9 mouse cellular contexts compared by ENCODE assay signal in genomic region chr10:80806341-80807056, GRCm38 (mm10). TPM values are rescaled to one million over a fixed set of nuclear protein-coding genes. Genes with fewer than 3 reads are reported as not detected.
DNase-seq lines count a peak whose midpoint lies in the region; ATAC-seq and TF ChIP-seq lines count a peak whose summit lies in the region.
"Had no signal": no experiment of that assay in that cellular context is flagged by ENCODE, and none has a peak within 500 bp of the region (broad histone marks: within the 10 kb centered on the region; RNA-seq: fewer than 3 reads in every experiment).

No protein-coding gene starts in this region.

- peak overlapping the region; percentile 36 for H3K4me3 ChIP-seq in kidney, postnatal 0 days (replicated peaks; ENCODE audit: low read depth, low read length)
- peak overlapping the region; percentile 45 for H3K4me3 ChIP-seq in embryonic facial prominence, embryonic 14.5 days (ENCODE audit: low read depth, low read length)
- peak overlapping the region; percentile 54 for H3K4me3 ChIP-seq in hindbrain, embryonic 16.5 days (ENCODE audit: low read length)
- peak overlapping the region; percentile 51 for H3K4me3 ChIP-seq in midbrain, postnatal 0 days (ENCODE audit: low read depth, low read length)

- TF ChIP-seq CTCF in kidney, postnatal 0 days (IDR thresholded peaks at IDR 0.05; ENCODE audit: low read depth): no peak
- no peak for TF ChIP-seq CTCF in midbrain, postnatal 0 days (IDR thresholded peaks at IDR 0.05)

- H3K27me3 ChIP-seq in kidney, postnatal 0 days (ENCODE audit: insufficient read depth, low read length): no peaks in the 10 kb centered on the region
- H3K27me3 ChIP-seq in embryonic facial prominence, embryonic 14.5 days (replicated peaks; ENCODE audit: control insufficient read depth, insufficient read depth, low read length): peaks cover 21% of the 10 kb centered on the region
- peaks cover 19% of the 10 kb centered on the region for H3K27me3 ChIP-seq in hindbrain, embryonic 16.5 days (replicated peaks; ENCODE audit: control insufficient read depth, insufficient read depth, low read length)
- no peaks in the 10 kb centered on the region for H3K27me3 ChIP-seq in midbrain, postnatal 0 days (ENCODE audit: insufficient read depth, low read length)

- H3K9me3 ChIP-seq in kidney, postnatal 0 days (replicated peaks; ENCODE audit: low read length): no peaks in the 10 kb centered on the region
- H3K9me3 ChIP-seq in embryonic facial prominence, embryonic 14.5 days (ENCODE audit: control insufficient read depth, low read length): no peaks in the 10 kb centered on the region
- H3K9me3 ChIP-seq in hindbrain, embryonic 16.5 days (ENCODE audit: control insufficient read depth, low read length): no peaks in the 10 kb centered on the region
- no peaks in the 10 kb centered on the region for H3K9me3 ChIP-seq in midbrain, postnatal 0 days (ENCODE audit: low read length)

- no peak for ATAC-seq in kidney, postnatal 0 days (replicated peaks; ENCODE audit: low FRiP score, low read depth)
- ATAC-seq in embryonic facial prominence, embryonic 14.5 days (ENCODE audit: low read depth): no peak
- no peak for ATAC-seq in hindbrain, embryonic 16.5 days
- no peak; the same call in 1 of the 2 replicates for ATAC-seq in midbrain, postnatal 0 days (ENCODE audit: low FRiP score)

- peak overlapping the region; percentile 89 for H3K4me2 ChIP-seq in kidney, postnatal 0 days (ENCODE audit: low read length)
- H3K4me2 ChIP-seq in embryonic facial prominence, embryonic 14.5 days (ENCODE audit: low read depth, low read length): peak overlapping the region; percentile 97
- peak overlapping the region; percentile 98 for H3K4me2 ChIP-seq in hindbrain, embryonic 16.5 days (ENCODE audit: low read length)
- peak overlapping the region; percentile 94 for H3K4me2 ChIP-seq in midbrain, postnatal 0 days (ENCODE audit: low read depth, low read length, poor library complexity, severe bottlenecking)

- intact Hi-C loops in left cerebral cortex, postnatal 14 days (cut with DNase I): loop anchor here (5.0 kb wide), 1 partner anchor 71 kb away; no protein-coding TSS in a partner anchor

- H3K36me3 ChIP-seq in kidney, postnatal 0 days (ENCODE audit: insufficient read depth, low read length): peaks cover 30% of the 10 kb centered on the region
- H3K36me3 ChIP-seq in embryonic facial prominence, embryonic 14.5 days (ENCODE audit: control insufficient read depth, insufficient read depth, low read length): peaks cover 37% of the 10 kb centered on the region
- H3K36me3 ChIP-seq in hindbrain, embryonic 16.5 days (ENCODE audit: control insufficient read depth, insufficient read depth, low read length): peaks cover 35% of the 10 kb centered on the region
- H3K36me3 ChIP-seq in midbrain, postnatal 0 days (ENCODE audit: insufficient read depth, low read length): peaks cover 37% of the 10 kb centered on the region

- WGBS in kidney, postnatal 0 days: 44% methylated on average over 34 of the region's 34 CpGs
- 48% methylated on average over 31 of the region's 34 CpGs for WGBS in embryonic facial prominence, embryonic 14.5 days
- 36% methylated on average over 33 of the region's 34 CpGs for WGBS in hindbrain, embryonic 16.5 days
- WGBS in midbrain, postnatal 0 days: 38% methylated on average over 32 of the region's 34 CpGs

- 0 out of 2 replicates have a peak overlapping the region, but pooled peaks have one; percentile 56 for H3K27ac ChIP-seq in kidney, postnatal 0 days
- peak overlapping the region; percentile 83; the same call in 1 of the 2 replicates for H3K27ac ChIP-seq in embryonic facial prominence, embryonic 14.5 days (replicated peaks; ENCODE audit: low read depth, low read length)
- peak overlapping the region; percentile 87 for H3K27ac ChIP-seq in hindbrain, embryonic 16.5 days (ENCODE audit: low read depth, low read length)
- peak overlapping the region; percentile 87 for H3K27ac ChIP-seq in midbrain, postnatal 0 days (ENCODE audit: low read depth, low read length)

- no peak for DNase-seq in kidney, postnatal 0 days (ENCODE audit: low spot score)
- DNase-seq in kidney, postnatal 4 days: no peak
- no peak for DNase-seq in embryonic facial prominence, embryonic 14.5 days (ENCODE audit: low spot score)
- no peak for DNase-seq in midbrain, postnatal 0 days (ENCODE audit: low spot score)
- no peak for DNase-seq in layer of hippocampus, adult 18-20 months (ENCODE audit: low spot score in 2 of 2)
- DNase-seq in spleen, adult 12 weeks (ENCODE audit: low spot score): no peak
- DNase-seq in left cerebral cortex, postnatal 14 days (ENCODE audit: low spot score in 2 of 2): no peak

- peaks cover 34% of the 10 kb centered on the region for H3K4me1 ChIP-seq in kidney, postnatal 0 days (replicated peaks; ENCODE audit: insufficient read depth, low read length)
- H3K4me1 ChIP-seq in embryonic facial prominence, embryonic 14.5 days (ENCODE audit: control insufficient read depth, insufficient read depth, low read length): peaks cover 15% of the 10 kb centered on the region
- peaks cover 22% of the 10 kb centered on the region for H3K4me1 ChIP-seq in hindbrain, embryonic 16.5 days (ENCODE audit: control insufficient read depth, insufficient read depth, low read depth, low read length)
- H3K4me1 ChIP-seq in midbrain, postnatal 0 days (ENCODE audit: insufficient read depth, low read length): peaks cover 10% of the 10 kb centered on the region; the same call in 1 of the 2 replicates

- H3K9ac ChIP-seq in kidney, postnatal 0 days (ENCODE audit: low read depth, low read length): peak overlapping the region; percentile 65; the same call in 1 of the 2 replicates
- H3K9ac ChIP-seq in embryonic facial prominence, embryonic 14.5 days (ENCODE audit: low read depth, low read length): peak overlapping the region; percentile 71
- H3K9ac ChIP-seq in hindbrain, embryonic 16.5 days (ENCODE audit: low read depth, low read length): peak overlapping the region; percentile 84
- H3K9ac ChIP-seq in midbrain, postnatal 0 days (replicated peaks; ENCODE audit: low read length, poor library complexity, severe bottlenecking): peak overlapping the region; percentile 86

RNA-seq across cellular contexts. Expression of gene Amh, which starts 1.5 kb away (rescaled TPM):
- 0.09 TPM in 1 of 2 replicates, not detected in the other for polyA plus RNA-seq in kidney, postnatal 0 days (2015; fragmentation: Nextera tagmentation; extraction: Ambion mirVana)
- polyA plus RNA-seq in embryonic facial prominence, embryonic 14.5 days (2014; fragmentation: Nextera tagmentation; extraction: Ambion mirVana): 0.13 TPM in 1 of 2 replicates, not detected in the other
- polyA plus RNA-seq in hindbrain, embryonic 16.5 days (2015; fragmentation: Nextera tagmentation; extraction: Ambion mirVana): not detected in 2 replicates
- total RNA-seq in midbrain, postnatal 0 days (2014; rRNA removed): 0.82 and 2.9 TPM in 2 replicates
- polyA plus RNA-seq in midbrain, postnatal 0 days (2015; fragmentation: Nextera tagmentation; extraction: Ambion mirVana): not detected in 2 replicates
- total RNA-seq in layer of hippocampus, adult 18-20 months (2021): 1 to 10 TPM; 3.3 to 3.6 TPM
- 1 to 10 TPM; 1.6 to 1.9 TPM for total RNA-seq in left cerebral cortex, postnatal 14 days (2021)

RNA-seq across cellular contexts. Expression of gene Jsrp1, which starts 6.8 kb away (rescaled TPM):
- 4.0 and 4.6 TPM in 2 replicates for polyA plus RNA-seq in kidney, postnatal 0 days (2015; fragmentation: Nextera tagmentation; extraction: Ambion mirVana)
- 13.0 and 20.3 TPM in 2 replicates for polyA plus RNA-seq in embryonic facial prominence, embryonic 14.5 days (2014; fragmentation: Nextera tagmentation; extraction: Ambion mirVana)
- 1.1 and 1.2 TPM in 2 replicates for polyA plus RNA-seq in hindbrain, embryonic 16.5 days (2015; fragmentation: Nextera tagmentation; extraction: Ambion mirVana)
- total RNA-seq in midbrain, postnatal 0 days (2014; rRNA removed): not detected in 2 replicates
- 0.83 and 1.1 TPM in 2 replicates for polyA plus RNA-seq in midbrain, postnatal 0 days (2015; fragmentation: Nextera tagmentation; extraction: Ambion mirVana)
- total RNA-seq in layer of hippocampus, adult 18-20 months (2021): 1 to 10 TPM; 2.2 to 3.0 TPM
- total RNA-seq in left cerebral cortex, postnatal 14 days (2021): 1 to 10 TPM; 2.5 to 2.9 TPM
- polyA plus RNA-seq: large intestine, adult 2 months had no signal

RNA-seq across cellular contexts. Expression of gene Plekhj1, which starts 8.1 kb away (rescaled TPM):
- 83.7 and 86.6 TPM in 2 replicates for polyA plus RNA-seq in kidney, postnatal 0 days (2015; fragmentation: Nextera tagmentation; extraction: Ambion mirVana)
- polyA plus RNA-seq in embryonic facial prominence, embryonic 14.5 days (2014; fragmentation: Nextera tagmentation; extraction: Ambion mirVana): 102 and 111 TPM in 2 replicates
- 129 and 140 TPM in 2 replicates for polyA plus RNA-seq in hindbrain, embryonic 16.5 days (2015; fragmentation: Nextera tagmentation; extraction: Ambion mirVana)
- 68.0 and 88.1 TPM in 2 replicates for total RNA-seq in midbrain, postnatal 0 days (2014; rRNA removed)
- 94.1 and 103 TPM in 2 replicates for polyA plus RNA-seq in midbrain, postnatal 0 days (2015; fragmentation: Nextera tagmentation; extraction: Ambion mirVana)
- 10 to 100 TPM; 63.3 to 71.2 TPM for total RNA-seq in layer of hippocampus, adult 18-20 months (2021)
- total RNA-seq in left cerebral cortex, postnatal 14 days (2021): 10 to 100 TPM; 60.0 to 62.8 TPM

RNA-seq across cellular contexts. Expression of gene Sf3a2, which starts 8.5 kb away (rescaled TPM):
- polyA plus RNA-seq in kidney, postnatal 0 days (2015; fragmentation: Nextera tagmentation; extraction: Ambion mirVana): 57.1 and 61.9 TPM in 2 replicates
- polyA plus RNA-seq in embryonic facial prominence, embryonic 14.5 days (2014; fragmentation: Nextera tagmentation; extraction: Ambion mirVana): 69.6 TPM in 2 replicates
- 44.7 and 59.9 TPM in 2 replicates for polyA plus RNA-seq in hindbrain, embryonic 16.5 days (2015; fragmentation: Nextera tagmentation; extraction: Ambion mirVana)
- 18.3 and 34.2 TPM in 2 replicates for total RNA-seq in midbrain, postnatal 0 days (2014; rRNA removed)
- polyA plus RNA-seq in midbrain, postnatal 0 days (2015; fragmentation: Nextera tagmentation; extraction: Ambion mirVana): 61.5 and 64.3 TPM in 2 replicates
- 10 to 100 TPM; 52.3 to 57.3 TPM for total RNA-seq in layer of hippocampus, adult 18-20 months (2021)
- 10 to 100 TPM; 42.7 to 43.6 TPM for total RNA-seq in left cerebral cortex, postnatal 14 days (2021)

RNA-seq across cellular contexts. Expression of gene Oaz1, which starts 20.0 kb away (rescaled TPM):
- polyA plus RNA-seq in kidney, postnatal 0 days (2015; fragmentation: Nextera tagmentation; extraction: Ambion mirVana): 1,422 and 1,480 TPM in 2 replicates
- 1,606 and 1,697 TPM in 2 replicates for polyA plus RNA-seq in embryonic facial prominence, embryonic 14.5 days (2014; fragmentation: Nextera tagmentation; extraction: Ambion mirVana)
- 1,272 and 1,293 TPM in 2 replicates for polyA plus RNA-seq in hindbrain, embryonic 16.5 days (2015; fragmentation: Nextera tagmentation; extraction: Ambion mirVana)
- total RNA-seq in midbrain, postnatal 0 days (2014; rRNA removed): 863 and 928 TPM in 2 replicates
- 1,039 and 1,193 TPM in 2 replicates for polyA plus RNA-seq in midbrain, postnatal 0 days (2015; fragmentation: Nextera tagmentation; extraction: Ambion mirVana)
- 100 to 1,000 TPM; 518 to 519 TPM for total RNA-seq in layer of hippocampus, adult 18-20 months (2021)
- total RNA-seq in left cerebral cortex, postnatal 14 days (2021): 100 to 1,000 TPM; 433 to 483 TPM
